ENCODE assay signal across 8 mouse cellular contexts in the genomic region with DNA sequence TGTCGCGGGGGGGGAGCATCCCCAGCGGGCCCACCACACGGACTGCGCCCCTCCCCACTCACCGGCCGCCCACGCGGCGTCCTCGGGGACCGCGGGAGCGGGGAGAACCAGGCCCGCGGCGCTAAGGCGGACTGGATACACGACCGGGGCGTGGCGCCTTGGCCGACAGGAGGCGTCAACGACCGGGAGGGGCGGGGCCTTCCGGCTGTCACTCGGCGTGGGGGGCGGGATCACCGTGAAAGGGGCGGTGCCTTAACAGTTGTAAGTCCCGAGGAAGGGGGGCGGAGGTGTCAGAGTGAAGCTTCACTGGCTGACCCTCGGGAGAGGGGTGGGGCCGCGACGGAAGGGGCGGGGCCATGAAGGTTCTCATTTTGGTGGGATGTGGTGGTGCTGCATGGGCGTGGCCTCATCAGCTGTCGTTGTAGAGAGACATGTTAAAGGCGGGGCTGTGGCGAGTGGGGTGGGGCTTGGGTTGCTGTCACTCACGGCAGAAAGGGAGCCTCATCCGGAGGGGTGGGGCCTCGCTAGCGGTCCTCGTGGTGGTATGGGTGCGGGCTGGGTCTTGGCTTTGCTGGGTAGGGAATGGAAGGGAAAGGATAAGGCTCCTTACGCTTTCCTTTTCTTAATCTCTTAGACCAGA. TPM values are rescaled to one million over a fixed set of nuclear protein-coding genes. Genes with fewer than 3 reads are reported as not detected.
DNase-seq lines count a peak whose midpoint lies in the region; ATAC-seq lines count a peak whose summit lies in the region.

Gene Ano10 (minus strand): TSS at position 182 of the 640 bp plus-strand sequence.

- H3K27me3 ChIP-seq in hindbrain, embryonic 11.5 days (ENCODE audit: control insufficient read depth, insufficient read depth, low read length), result no peaks in the 10 kb centered on the region

- under 1% methylated on average over 51 of the region's 51 CpGs for WGBS in hindbrain, embryonic 11.5 days

- H3K36me3 ChIP-seq in hindbrain, embryonic 11.5 days (ENCODE audit: control insufficient read depth, insufficient read depth, low read length), result no peaks in the 10 kb centered on the region

- H3K9me3 ChIP-seq in hindbrain, embryonic 11.5 days (ENCODE audit: control insufficient read depth, low read length), result no peaks in the 10 kb centered on the region

- peaks cover 2% of the 10 kb centered on the region; the same call in 1 of the 2 replicates for H3K4me1 ChIP-seq in hindbrain, embryonic 11.5 days (replicated peaks; ENCODE audit: control insufficient read depth, insufficient read depth, low read length)

- DNase-seq in Muller cell, postnatal 12 days (ENCODE audit: inconsistent ontology term), result peak; percentile 100
- peak; percentile 97 for DNase-seq in cerebellum, adult 9-11 months
- peak; percentile 95 to 97 for DNase-seq in frontal cortex, adult 2 months (ENCODE audit: extremely low spot score in 1 of 2, low spot score in 1 of 2)
- DNase-seq in hindbrain, embryonic 11.5 days (ENCODE audit: low spot score), result peak; percentile 99
- peak; percentile 94 to 96 for DNase-seq in layer of hippocampus, postnatal 10 days (ENCODE audit: low spot score in 2 of 2)
- DNase-seq in lung, postnatal 10 days, result peak; percentile 99
- peak; percentile 95 for DNase-seq in ovary, postnatal 36 days (ENCODE audit: low spot score)
- peak; percentile 97 for DNase-seq in thymus, postnatal 25 days

- H3K27ac ChIP-seq in hindbrain, embryonic 11.5 days (ENCODE audit: low read depth, low read length), result peak within 1 kb of the TSS; percentile 65

- peak within 1 kb of the TSS; percentile 54 for H3K4me2 ChIP-seq in hindbrain, embryonic 11.5 days (replicated peaks; ENCODE audit: low read depth, low read length)

- peak within 1 kb of the TSS; percentile 76 for H3K9ac ChIP-seq in hindbrain, embryonic 11.5 days (ENCODE audit: low read depth, low read length)

- peak within 1 kb of the TSS; percentile 68 for H3K4me3 ChIP-seq in hindbrain, embryonic 11.5 days (ENCODE audit: low read depth, low read length)

- peak; percentile 96 for ATAC-seq in hindbrain, embryonic 11.5 days (ENCODE audit: low FRiP score)

RNA-seq across cellular contexts. Expression of gene Ano10, which starts in this region (rescaled TPM):
- 31.0 and 31.5 TPM in 2 replicates for polyA plus RNA-seq in frontal cortex, adult 2 months (2012; rRNA removed)
- 51.9 and 52.5 TPM in 2 replicates for polyA plus RNA-seq in hindbrain, embryonic 11.5 days (2014; fragmentation: Nextera tagmentation; extraction: Ambion mirVana)
- 10 to 100 TPM; 30.6 to 35.2 TPM for total RNA-seq in layer of hippocampus, postnatal 10 days (2021)

Comparison
In these comparisons a context has a peak if more than half of its experiments do, and no peak if none do; other contexts are left out.
1. Peak in every context shown above with its lines: DNase-seq, ATAC-seq, H3K4me3 ChIP-seq and H3K27ac ChIP-seq.